In the genomic region with DNA sequence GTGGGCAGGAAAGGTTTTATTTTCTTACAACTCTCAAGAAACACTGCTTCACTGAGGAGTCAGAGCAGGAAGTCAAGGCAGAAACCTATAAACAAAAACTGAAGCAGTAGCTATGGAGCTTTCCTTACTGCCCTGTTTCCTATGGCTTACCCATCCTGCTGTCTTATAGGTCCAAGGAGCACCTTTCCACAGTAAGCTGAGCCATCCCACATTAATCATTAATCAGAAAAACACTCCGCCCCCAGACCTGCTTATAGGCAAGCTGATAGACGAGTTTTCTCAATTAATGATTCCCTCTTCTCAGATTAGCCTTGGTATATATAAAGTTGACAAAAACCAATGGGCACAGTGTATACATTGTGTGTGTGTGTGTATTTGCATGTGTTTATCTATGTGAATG, we compare ENCODE assay signal across 22 mouse cellular contexts.
"Had no signal": no experiment of that assay in that cellular context is flagged by ENCODE, and none has a peak within 500 bp of the region (broad histone marks: within the 10 kb centered on the region; RNA-seq: fewer than 3 reads in every experiment).

No protein-coding gene starts in this region.

- H3K9me3 ChIP-seq: heart, embryonic 13.5 days; heart, embryonic 15.5 days; hindbrain, embryonic 13.5 days; hindbrain, embryonic 15.5 days; limb, embryonic 10.5 days; limb, embryonic 12.5 days; liver, embryonic 12.5 days had no signal

- H3K4me1 ChIP-seq: heart, embryonic 15.5 days; hindbrain, embryonic 13.5 days; hindbrain, embryonic 15.5 days; limb, embryonic 10.5 days; limb, embryonic 12.5 days; liver, embryonic 12.5 days had no signal

- H3K4me2 ChIP-seq: heart, embryonic 11.5 days; heart, embryonic 13.5 days; heart, embryonic 15.5 days; hindbrain, embryonic 13.5 days; hindbrain, embryonic 15.5 days; limb, embryonic 12.5 days; liver, embryonic 12.5 days had no signal

- H3K4me3 ChIP-seq: heart, adult 2 months; heart, embryonic 13.5 days; heart, embryonic 15.5 days; hindbrain, embryonic 13.5 days; hindbrain, embryonic 15.5 days; left cerebral cortex, adult 2 months; limb, embryonic 10.5 days; limb, embryonic 12.5 days; liver, embryonic 12.5 days had no signal

- H3K9ac ChIP-seq: forebrain, postnatal 0 days; heart, embryonic 13.5 days; heart, embryonic 15.5 days; hindbrain, embryonic 13.5 days; hindbrain, embryonic 15.5 days; limb, embryonic 12.5 days; liver, embryonic 12.5 days; liver, embryonic 14.5 days had no signal

- H3K36me3 ChIP-seq: heart, embryonic 13.5 days; heart, embryonic 15.5 days; hindbrain, embryonic 13.5 days; hindbrain, embryonic 15.5 days; limb, embryonic 10.5 days; limb, embryonic 12.5 days; liver, embryonic 12.5 days had no signal

- DNase-seq: forebrain, postnatal 0 days; gastrocnemius, postnatal 14 days; gastrocnemius, postnatal 36 days; heart, adult 11 months; heart, adult 2 months; heart, postnatal 14 days; heart, postnatal 36 days; kidney, adult 11 months; kidney, adult 2 months; liver; lung, adult 2 months had no signal

- ATAC-seq: hindbrain, postnatal 0 days; liver, embryonic 12.5 days had no signal

- H3K27ac ChIP-seq: heart, adult 2 months; heart, embryonic 13.5 days; heart, embryonic 15.5 days; hindbrain, embryonic 15.5 days; hindbrain, postnatal 0 days; left cerebral cortex, adult 2 months; limb, embryonic 10.5 days; limb, embryonic 12.5 days; liver, embryonic 12.5 days; liver, embryonic 14.5 days had no signal

- H3K27me3 ChIP-seq: heart, embryonic 13.5 days; heart, embryonic 15.5 days; hindbrain, embryonic 13.5 days; hindbrain, embryonic 15.5 days; limb, embryonic 12.5 days; liver, embryonic 12.5 days had no signal
